Mouse (Mus musculus) cerebellum, postnatal 25 days (tissue): ENCODE results near the gene BC017158.
A peak's percentile ranks its signal among the peaks of the same experiment; 100 is the strongest.

ENCODE experiments used
- DNase-seq, 2 experiments: peaks; one replicate each; pipeline ENCODE4 v3.0.0; 2021; ENCODE audit warnings: mixed read lengths in 2 of 2

BC017158 gene

GRCm38 (mm10) chr7:128307851-128308250 is 9.9 kb upstream of the BC017158 start:
- no peak for DNase-seq

- peak; percentile 34 to 63 for DNase-seq
These were observed 6.9 kb upstream of the BC017158 start for GRCm38 (mm10) chr7:128304907-128305306.

- DNase-seq: no peak
These were observed 6.2 kb upstream of the BC017158 start for GRCm38 (mm10) chr7:128304198-128304597.

GRCm38 (mm10) chr7:128302151-128302550 is 4.2 kb upstream of the BC017158 start:
- DNase-seq: no peak

DNA sequence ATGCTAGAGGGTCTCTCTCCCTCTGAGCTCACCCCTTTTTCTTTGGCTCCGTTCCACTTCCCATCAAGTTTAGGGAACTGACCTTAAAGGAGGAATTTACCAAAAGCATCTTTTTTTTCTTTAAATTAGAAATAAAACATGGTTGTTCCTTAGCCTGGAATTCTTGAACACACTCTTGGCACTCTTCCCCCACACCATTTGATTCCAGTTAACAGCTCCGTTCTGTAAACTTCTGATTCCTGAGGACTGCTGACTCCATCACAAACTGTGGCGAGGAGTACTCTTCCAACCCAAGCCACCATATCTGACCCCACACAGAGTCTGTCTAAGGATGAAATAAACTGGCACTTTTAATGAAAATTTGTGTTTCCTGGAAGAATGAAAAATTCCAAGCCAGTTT is 3.0 kb upstream of the BC017158 start:
- DNase-seq: no peak

GRCm38 (mm10) chr7:128298481-128299342 is 742 bp upstream of the BC017158 start:
- no peak for DNase-seq

GRCm38 (mm10) chr7:128297291-128297616 is 716 bp downstream of the BC017158 start:
- no peak for DNase-seq

DNA sequence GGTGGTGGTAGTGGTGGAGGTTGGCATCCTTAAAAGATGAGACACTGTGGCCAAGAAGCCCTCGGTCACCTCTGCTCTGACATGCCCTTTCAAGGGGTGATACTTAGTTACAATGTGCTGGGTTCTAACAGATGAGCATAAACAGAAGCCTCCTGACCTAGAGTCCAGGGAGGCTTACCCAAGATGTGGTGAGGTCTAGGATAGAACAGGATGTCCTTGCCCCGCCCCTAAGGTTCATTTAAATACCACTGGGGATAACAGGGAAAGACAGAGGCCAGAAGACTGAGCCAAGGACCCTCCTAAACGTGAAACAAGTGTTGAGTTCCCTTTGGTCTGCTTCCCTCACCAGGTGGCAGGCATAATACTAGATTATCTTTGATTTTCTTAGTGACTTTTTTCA is 1.5 kb downstream of the BC017158 start:
- no peak for DNase-seq

- DNase-seq: no peak
These were observed 3.2 kb downstream of the BC017158 start for GRCm38 (mm10) chr7:128294785-128295184.

- no peak for DNase-seq
These were observed 8.9 kb downstream of the BC017158 start for GRCm38 (mm10) chr7:128288923-128289544.

DNA sequence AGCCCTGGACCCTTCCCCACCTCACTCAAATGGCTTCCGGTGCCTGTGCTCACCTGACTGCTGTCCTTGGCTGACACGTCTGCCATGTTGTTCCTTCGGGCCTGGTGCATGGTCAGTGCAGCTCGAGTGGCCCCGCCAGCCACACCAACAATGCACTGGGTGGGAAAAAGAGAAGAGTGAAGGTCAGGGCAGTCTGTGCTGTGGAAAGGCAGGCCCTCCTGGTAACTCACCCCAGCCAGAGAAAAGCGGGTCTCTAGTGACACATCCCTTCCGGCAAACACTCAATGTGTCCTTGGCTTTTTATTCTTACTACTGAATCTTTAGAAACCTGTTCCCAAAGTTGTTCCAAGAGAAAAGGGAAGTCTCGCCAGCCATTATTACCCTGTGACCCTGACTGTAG is 12.9 kb downstream of the BC017158 start:
- DNase-seq: no peak

- DNase-seq: no peak
These were observed 13.9 kb downstream of the BC017158 start for GRCm38 (mm10) chr7:128284047-128284446.

- DNase-seq: no peak
These were observed 15.3 kb downstream of the BC017158 start for GRCm38 (mm10) chr7:128282532-128283244.

- DNase-seq: no peak
These were observed 16.2 kb downstream of the BC017158 start for GRCm38 (mm10) chr7:128281765-128282164.

GRCm38 (mm10) chr7:128279750-128280149 is 18.2 kb downstream of the BC017158 start:
- no peak for DNase-seq

GRCm38 (mm10) chr7:128276051-128276450 is 21.9 kb downstream of the BC017158 start:
- DNase-seq: no peak

DNA sequence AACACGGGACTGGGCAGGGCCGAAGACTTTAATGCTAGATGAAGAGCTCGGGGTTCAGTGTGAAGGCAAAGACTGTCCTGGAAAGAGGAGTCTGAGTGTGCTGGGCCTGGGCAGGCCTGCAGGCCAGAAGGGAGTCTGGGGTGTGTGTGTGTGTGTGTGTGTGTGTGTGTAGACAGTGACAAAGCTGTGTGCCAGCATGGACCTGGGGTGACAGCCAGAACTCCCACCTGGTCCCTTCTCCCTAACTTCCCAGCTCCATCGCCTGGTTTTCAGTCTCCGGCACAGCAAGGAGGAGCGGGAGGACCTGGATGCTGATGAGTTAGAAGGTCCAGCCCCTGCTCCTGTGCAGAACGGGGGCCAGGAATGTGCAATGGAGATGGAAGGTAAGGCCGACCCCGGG is 26.5 kb downstream of the BC017158 start:
- peak; percentile 59 to 70 for DNase-seq

- peak; percentile 75 for DNase-seq
These were observed 27.5 kb downstream of the BC017158 start for GRCm38 (mm10) chr7:128270431-128270850.

DNA sequence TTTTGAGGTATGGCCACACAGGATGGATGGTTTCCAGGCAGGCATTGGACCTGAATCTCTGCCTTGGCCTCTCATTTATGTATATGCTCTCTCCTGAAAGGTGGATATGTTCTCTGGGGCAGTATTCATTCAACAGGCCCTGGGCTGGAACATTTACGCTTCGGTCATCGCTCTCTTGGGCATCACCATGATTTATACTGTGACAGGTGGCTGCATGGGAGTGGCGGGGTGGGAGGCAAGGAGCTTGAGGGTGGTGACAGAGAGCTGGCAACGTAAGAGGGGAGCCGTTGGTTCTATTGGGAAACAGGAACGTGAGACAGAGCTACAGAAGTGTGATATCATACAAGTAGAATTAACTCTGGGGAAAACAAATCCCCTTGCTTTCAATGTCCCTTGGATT is 30.2 kb downstream of the BC017158 start:
- DNase-seq: no peak

DNA sequence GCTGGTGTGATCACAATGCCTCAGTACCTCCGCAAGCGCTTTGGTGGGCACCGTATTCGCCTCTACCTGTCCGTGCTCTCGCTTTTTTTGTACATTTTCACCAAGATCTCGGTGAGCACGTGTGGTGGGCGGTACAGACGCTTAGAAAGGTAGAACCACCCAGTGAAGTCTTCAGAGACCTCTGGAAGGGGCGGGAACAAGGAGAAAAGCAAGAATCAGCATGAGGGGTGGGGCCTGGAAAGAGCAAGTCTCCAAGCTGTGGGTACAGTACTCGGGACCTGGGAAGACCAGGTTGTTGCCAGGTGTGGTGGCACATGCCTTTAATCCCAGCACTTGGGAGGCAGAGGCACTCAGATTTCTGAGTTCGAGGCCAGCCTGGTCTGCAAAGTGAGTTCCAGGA is 30.6 kb downstream of the BC017158 start:
- DNase-seq: no peak

GRCm38 (mm10) chr7:128266056-128266455 is 31.9 kb downstream of the BC017158 start:
- DNase-seq: no peak

GRCm38 (mm10) chr7:128265411-128265810 is 32.6 kb downstream of the BC017158 start, which contains the start of gene Slc5a2:
Gene Slc5a2, plus strand, starts transcription at chr7:128265657.
- DNase-seq: no peak

- peak in 1 of 2 experiments; percentile 23 for DNase-seq
These were observed 41.1 kb downstream of the BC017158 start for GRCm38 (mm10) chr7:128256783-128257334.
